Mouse (Mus musculus) liver, embryonic 13.5 days (tissue): Measurements from ENCODE around the gene Ptgir. TPM values are rescaled to one million over a fixed set of nuclear protein-coding genes. Genes with fewer than 3 reads are reported as not detected.
A peak's percentile ranks its signal among the peaks of the same experiment; 100 is the strongest.

Source experiments
- ATAC-seq: fragments of 200-750 bp; cut with Nextera tagmentation; 2 replicates; pipeline ENCODE4 v1.8.0; 2017; ENCODE audit warnings: low read depth, mild to moderate bottlenecking, moderate number of reproducible peaks, moderate library complexity
- DNase-seq: peaks from one replicate; pipeline ENCODE4 v3.0.0; 2022
- H3K27ac ChIP-seq: fragments of 300-500 bp; sonication (generic); 2 replicates; pipeline ENCODE4 v1.5.1; 2015; ENCODE audit warnings: moderate library complexity, mild to moderate bottlenecking, inconsistent platforms
- H3K27me3 ChIP-seq: fragments of 300-500 bp; sonication (generic); 2 replicates; pipeline ENCODE4 v1.6.1; 2015; ENCODE audit warnings: mild to moderate bottlenecking, inconsistent platforms
- H3K36me3 ChIP-seq: fragments of 300-500 bp; sonication (generic); 2 replicates; pipeline ENCODE4 v1.6.1; 2015; ENCODE audit warnings: mild to moderate bottlenecking, inconsistent platforms
- H3K4me1 ChIP-seq: fragments of 300-500 bp; sonication (generic); replicated peaks from 2 replicates; pipeline ENCODE4 v1.6.1; 2015; ENCODE audit warnings: inconsistent platforms
- H3K4me2 ChIP-seq: fragments of 300-500 bp; sonication (generic); 2 replicates; pipeline ENCODE4 v1.6.1; 2015; ENCODE audit warnings: inconsistent platforms, mild to moderate bottlenecking, moderate library complexity
- H3K4me3 ChIP-seq: fragments of 300-500 bp; sonication (generic); replicated peaks from 2 replicates; pipeline ENCODE4 v1.5.1; 2015; ENCODE audit warnings: mild to moderate bottlenecking, inconsistent platforms
- H3K9ac ChIP-seq: fragments of 300-500 bp; sonication (generic); 2 replicates; pipeline ENCODE4 v1.6.1; 2015; ENCODE audit warnings: mild to moderate bottlenecking, inconsistent platforms
- H3K9me3 ChIP-seq: fragments of 300-500 bp; sonication (generic); replicated peaks from 2 replicates; pipeline ENCODE4 v1.6.1; 2016; ENCODE audit warnings: inconsistent platforms
- WGBS: fragments of 180-500 bp; shearing (Covaris S2); methylation state at CpG from one replicate; pipeline ENCODE4 v1.1.7; 2015; ENCODE audit not compliant: insufficient replicate concordance; 5-methylcytosine and 5-hydroxymethylcytosine counted together
- polyA plus RNA-seq: library from polyadenylated mRNA; unstranded; fragments of >200 nt; fragmentation: Nextera tagmentation; extraction: Ambion mirVana; gene quantifications from 2 replicates; pipeline ENCODE4 v1.2.1, GENCODE M21; 2015

Gene Ptgir
- polyA plus RNA-seq, 1 experiment from 2014 or later: 1.0 TPM

- DNase-seq: no peak
- Histone ChIP-seq H3K27me3 (peaks cover 35% of the 10 kb centered on the region), H3K9ac (no peak overlapping the region), H3K4me2 (0 out of 2 replicates have a peak overlapping the region, but pooled peaks have one; percentile 8), H3K27ac (no peak overlapping the region), H3K4me1 (peaks cover 60% of the 10 kb centered on the region), H3K36me3 (no peaks in the 10 kb centered on the region), H3K4me3 (no peak overlapping the region), H3K9me3 (no peaks in the 10 kb centered on the region)
- WGBS: 81% methylated on average over 41 of the region's 41 CpGs
- ATAC-seq: no peak
Observed at GRCm38 (mm10) chr7:16906889-16907559, 734 bp downstream of the Ptgir start.

GRCm38 (mm10) chr7:16907842-16908241 lies 1.6 kb downstream of the Ptgir start:
- Histone ChIP-seq H3K9me3 (no peaks in the 10 kb centered on the region), H3K27me3 (peaks cover 35% of the 10 kb centered on the region), H3K36me3 (no peaks in the 10 kb centered on the region), H3K9ac (no peak overlapping the region), H3K4me2 (peak overlapping the region; percentile 21; the same call in 1 of the 2 replicates), H3K27ac (no peak overlapping the region), H3K4me3 (0 out of 2 replicates have a peak overlapping the region, but pooled peaks have one; percentile 12), H3K4me1 (peaks cover 58% of the 10 kb centered on the region)
- ATAC-seq: no peak
- DNase-seq: no peak
- 39% methylated on average over 7 of the region's 7 CpGs for WGBS

- Histone ChIP-seq H3K4me3 (0 out of 2 replicates have a peak overlapping the region, but pooled peaks have one; percentile 12), H3K9me3 (no peaks in the 10 kb centered on the region), H3K9ac (no peak overlapping the region), H3K4me1 (peaks cover 58% of the 10 kb centered on the region), H3K27me3 (peaks cover 35% of the 10 kb centered on the region), H3K36me3 (no peaks in the 10 kb centered on the region), H3K27ac (no peak overlapping the region), H3K4me2 (peak overlapping the region; percentile 21; the same call in 1 of the 2 replicates)
- no peak for DNase-seq
- 5% methylated on average over 11 of the region's 11 CpGs for WGBS
- no peak for ATAC-seq
Observed at GRCm38 (mm10) chr7:16908367-16908766, 2.1 kb downstream of the Ptgir start.

GRCm38 (mm10) chr7:16908859-16909258 lies 2.6 kb downstream of the Ptgir start:
- no peaks in the 10 kb centered on the region for H3K36me3 ChIP-seq
- ATAC-seq (no peak), DNase-seq (no peak)
- H3K9ac ChIP-seq: no peak overlapping the region
- H3K4me2 ChIP-seq: no peak overlapping the region
- H3K27ac ChIP-seq: no peak overlapping the region
- 45% methylated on average over 11 of the region's 11 CpGs for WGBS
- no peak overlapping the region for H3K4me3 ChIP-seq
- peaks cover 35% of the 10 kb centered on the region for H3K27me3 ChIP-seq
- peaks cover 53% of the 10 kb centered on the region for H3K4me1 ChIP-seq
- H3K9me3 ChIP-seq: no peaks in the 10 kb centered on the region

- H3K9me3 ChIP-seq: no peaks in the 10 kb centered on the region
- no peak for ATAC-seq
- no peak overlapping the region for H3K27ac ChIP-seq
- H3K4me3 ChIP-seq: no peak overlapping the region
- H3K4me2 ChIP-seq: no peak overlapping the region
- peaks cover 35% of the 10 kb centered on the region for H3K27me3 ChIP-seq
- WGBS: 15% methylated on average over 10 of the region's 10 CpGs
- no peak overlapping the region for H3K9ac ChIP-seq
- H3K36me3 ChIP-seq: peaks cover 8% of the 10 kb centered on the region
- DNase-seq: no peak
- H3K4me1 ChIP-seq: peaks cover 43% of the 10 kb centered on the region
Observed at GRCm38 (mm10) chr7:16909909-16910308, 3.6 kb downstream of the Ptgir start.

GRCm38 (mm10) chr7:16911904-16912303 lies 5.6 kb downstream of the Ptgir start:
- H3K27ac ChIP-seq: no peak overlapping the region
- H3K9me3 ChIP-seq: no peaks in the 10 kb centered on the region
- 66% methylated on average over 3 of the region's 3 CpGs for WGBS
- H3K27me3 ChIP-seq: peaks cover 35% of the 10 kb centered on the region
- peaks cover 27% of the 10 kb centered on the region for H3K36me3 ChIP-seq
- no peak overlapping the region for H3K9ac ChIP-seq
- ATAC-seq (no peak), DNase-seq (no peak)
- no peak overlapping the region for H3K4me3 ChIP-seq
- H3K4me1 ChIP-seq: peaks cover 24% of the 10 kb centered on the region
- H3K4me2 ChIP-seq: no peak overlapping the region

GRCm38 (mm10) chr7:16912360-16912759 lies 6.1 kb downstream of the Ptgir start:
- no peak overlapping the region for H3K4me2 ChIP-seq
- no peak overlapping the region for H3K4me3 ChIP-seq
- no peak overlapping the region for H3K27ac ChIP-seq
- H3K36me3 ChIP-seq: peaks cover 32% of the 10 kb centered on the region
- H3K9me3 ChIP-seq: no peaks in the 10 kb centered on the region
- WGBS: 70% methylated on average over 6 of the region's 6 CpGs
- DNase-seq: no peak
- no peak overlapping the region for H3K9ac ChIP-seq
- ATAC-seq: no peak
- peaks cover 19% of the 10 kb centered on the region for H3K4me1 ChIP-seq
- H3K27me3 ChIP-seq: peaks cover 30% of the 10 kb centered on the region

GRCm38 (mm10) chr7:16913806-16914452 lies 7.6 kb downstream of the Ptgir start:
- H3K4me2 ChIP-seq: no peak overlapping the region
- no peak overlapping the region for H3K4me3 ChIP-seq
- no peak overlapping the region for H3K9ac ChIP-seq
- H3K36me3 ChIP-seq: peaks cover 48% of the 10 kb centered on the region
- H3K9me3 ChIP-seq: no peaks in the 10 kb centered on the region
- ATAC-seq: peak; percentile 50; the same call in 1 of the 2 replicates
- peaks cover 14% of the 10 kb centered on the region for H3K27me3 ChIP-seq
- H3K4me1 ChIP-seq: peaks cover 20% of the 10 kb centered on the region
- 32% methylated on average over 10 of the region's 10 CpGs for WGBS
- no peak overlapping the region for H3K27ac ChIP-seq
- no peak for DNase-seq

GRCm38 (mm10) chr7:16914453-16915343 lies 8.4 kb downstream of the Ptgir start:
- H3K27ac ChIP-seq: no peak overlapping the region
- H3K9me3 ChIP-seq: no peaks in the 10 kb centered on the region
- DNase-seq (no peak), ATAC-seq (no peak)
- WGBS: 82% methylated on average over 18 of the region's 18 CpGs
- H3K4me3 ChIP-seq: no peak overlapping the region
- H3K4me1 ChIP-seq: peaks cover 21% of the 10 kb centered on the region
- peaks cover 7% of the 10 kb centered on the region for H3K27me3 ChIP-seq
- H3K36me3 ChIP-seq: peaks cover 55% of the 10 kb centered on the region
- no peak overlapping the region for H3K4me2 ChIP-seq
- no peak overlapping the region for H3K9ac ChIP-seq

GRCm38 (mm10) chr7:16915461-16916340 lies 9.4 kb downstream of the Ptgir start:
- H3K27me3 ChIP-seq: no peaks in the 10 kb centered on the region
- H3K4me2 ChIP-seq: no peak overlapping the region
- no peak overlapping the region for H3K9ac ChIP-seq
- peaks cover 58% of the 10 kb centered on the region for H3K36me3 ChIP-seq
- peaks cover 28% of the 10 kb centered on the region for H3K4me1 ChIP-seq
- no peak overlapping the region for H3K4me3 ChIP-seq
- H3K27ac ChIP-seq: no peak overlapping the region
- ATAC-seq (no peak), DNase-seq (no peak)
- H3K9me3 ChIP-seq: no peaks in the 10 kb centered on the region
- WGBS: 92% methylated on average over 32 of the region's 32 CpGs
